Mouse (Mus musculus): ENCODE data around the gene Lfng. TPM values are rescaled to one million over a fixed set of nuclear protein-coding genes. Genes with fewer than 3 reads are reported as not detected.

Gene Lfng
- polyA plus RNA-seq, 1 experiment from 2014 or later, result 3.5 TPM

GRCm38 (mm10) chr5:140644263-140644662 lies 37.1 kb downstream of the Lfng start:
- Histone ChIP-seq H3K27me3 (replicated peaks) (no peaks in the 10 kb centered on the region), H3K4me1 (peaks cover 88% of the 10 kb centered on the region), H3K27ac (replicated peaks) (peak overlapping the region; percentile 69; the same call in 1 of the 2 replicates)

GRCm38 (mm10) chr5:140644702-140645201 lies 37.6 kb downstream of the Lfng start:
- Histone ChIP-seq H3K9ac (no peak overlapping the region; the same call in 1 of the 2 replicates), H3K36me3 (peaks cover 43% of the 10 kb centered on the region), H3K9me3 (no peaks in the 10 kb centered on the region), H3K4me1 (peaks cover 89% of the 10 kb centered on the region), H3K27ac (replicated peaks) (peak overlapping the region; percentile 69), H3K27me3 (replicated peaks) (no peaks in the 10 kb centered on the region), H3K4me2 (peak overlapping the region; percentile 87), H3K4me3 (peak overlapping the region; percentile 5; the same call in 1 of the 2 replicates)
- WGBS, result 52% methylated on average over 15 of the region's 15 CpGs
- ATAC-seq (ENCODE audit: extremely low read depth, insufficient number of reproducible peaks, low FRiP score, low TSS enrichment), result no peak

More at GRCm38 (mm10) chr5:140644263-140644662, 37.1 kb downstream of the Lfng start:
- Histone ChIP-seq H3K9ac (no peak overlapping the region), H3K9me3 (no peaks in the 10 kb centered on the region), H3K4me2 (peak overlapping the region; percentile 87), H3K4me3 (peak overlapping the region; percentile 5; the same call in 1 of the 2 replicates), H3K36me3 (peaks cover 48% of the 10 kb centered on the region)
- whole genome bisulfite sequencing, result 81% methylated on average over 6 of the region's 6 CpGs
- no peak for ATAC-seq (ENCODE audit: extremely low read depth, insufficient number of reproducible peaks, low FRiP score, low TSS enrichment)

GRCm38 (mm10) chr5:140645454-140645853 lies 38.3 kb downstream of the Lfng start:
- H3K4me2 ChIP-seq, result peak overlapping the region; percentile 87
- no peaks in the 10 kb centered on the region for H3K9me3 ChIP-seq
- ATAC-seq (ENCODE audit: extremely low read depth, insufficient number of reproducible peaks, low FRiP score, low TSS enrichment), result no peak
- H3K27me3 ChIP-seq (replicated peaks), result no peaks in the 10 kb centered on the region
- H3K27ac ChIP-seq (replicated peaks), result peak overlapping the region; percentile 69
- WGBS, result 68% methylated on average over 4 of the region's 4 CpGs
- peak overlapping the region; percentile 95 for H3K9ac ChIP-seq
- 0 out of 2 replicates have a peak overlapping the region, but pooled peaks have one; percentile 5 for H3K4me3 ChIP-seq
- peaks cover 87% of the 10 kb centered on the region for H3K4me1 ChIP-seq
- H3K36me3 ChIP-seq, result peaks cover 38% of the 10 kb centered on the region

GRCm38 (mm10) chr5:140646171-140646570 lies 39.1 kb downstream of the Lfng start:
- no peaks in the 10 kb centered on the region for H3K27me3 ChIP-seq (replicated peaks)
- H3K4me1 ChIP-seq, result peaks cover 84% of the 10 kb centered on the region
- H3K4me2 ChIP-seq, result peak overlapping the region; percentile 87
- H3K36me3 ChIP-seq, result peaks cover 38% of the 10 kb centered on the region
- H3K4me3 ChIP-seq, result peak overlapping the region; percentile 75; the same call in 1 of the 2 replicates
- ATAC-seq (ENCODE audit: extremely low read depth, insufficient number of reproducible peaks, low FRiP score, low TSS enrichment), result no peak
- WGBS, result 91% methylated on average over 6 of the region's 6 CpGs
- peak overlapping the region; percentile 96; the same call in 1 of the 2 replicates for H3K27ac ChIP-seq (replicated peaks)
- peak overlapping the region; percentile 95 for H3K9ac ChIP-seq
- no peaks in the 10 kb centered on the region for H3K9me3 ChIP-seq

- Histone ChIP-seq H3K9ac (peak overlapping the region; percentile 95), H3K9me3 (no peaks in the 10 kb centered on the region), H3K27ac (replicated peaks) (peak overlapping the region; percentile 96), H3K4me3 (peak overlapping the region; percentile 75), H3K4me2 (peak overlapping the region; percentile 87), H3K36me3 (peaks cover 38% of the 10 kb centered on the region), H3K27me3 (replicated peaks) (no peaks in the 10 kb centered on the region), H3K4me1 (peaks cover 77% of the 10 kb centered on the region)
- 57% methylated on average over 13 of the region's 13 CpGs for WGBS
- no peak for ATAC-seq (ENCODE audit: extremely low read depth, insufficient number of reproducible peaks, low FRiP score, low TSS enrichment)
Observed at GRCm38 (mm10) chr5:140647031-140647760, 40.1 kb downstream of the Lfng start.

GRCm38 (mm10) chr5:140647821-140648518 lies 40.9 kb downstream of the Lfng start:
- H3K27ac ChIP-seq (replicated peaks), result peak overlapping the region; percentile 96
- peak overlapping the region; percentile 75 for H3K4me3 ChIP-seq
- H3K27me3 ChIP-seq (replicated peaks), result no peaks in the 10 kb centered on the region
- peaks cover 77% of the 10 kb centered on the region for H3K4me1 ChIP-seq
- H3K36me3 ChIP-seq, result peaks cover 38% of the 10 kb centered on the region
- peak overlapping the region; percentile 87 for H3K4me2 ChIP-seq
- whole genome bisulfite sequencing, result 4% methylated on average over 13 of the region's 13 CpGs
- no peaks in the 10 kb centered on the region for H3K9me3 ChIP-seq
- peak overlapping the region; percentile 95 for H3K9ac ChIP-seq
- peak; percentile 3; the same call in 1 of the 2 replicates for ATAC-seq (ENCODE audit: extremely low read depth, insufficient number of reproducible peaks, low FRiP score, low TSS enrichment)

GRCm38 (mm10) chr5:140648519-140649100 lies 41.5 kb downstream of the Lfng start, which contains the start of gene Ttyh3:
Ttyh3 (minus strand) TSS chr5:140649031.
- peaks cover 75% of the 10 kb centered on the region for H3K4me1 ChIP-seq

GRCm38 (mm10) chr5:140649101-140649667 lies 42.1 kb downstream of the Lfng start:
- Histone ChIP-seq H3K27me3 (replicated peaks) (no peaks in the 10 kb centered on the region), H3K4me2 (peak overlapping the region; percentile 87), H3K9ac (peak overlapping the region; percentile 73), H3K9me3 (no peaks in the 10 kb centered on the region), H3K4me1 (peaks cover 72% of the 10 kb centered on the region), H3K4me3 (peak overlapping the region; percentile 75), H3K27ac (replicated peaks) (peak overlapping the region; percentile 67), H3K36me3 (peaks cover 26% of the 10 kb centered on the region)
- ATAC-seq (ENCODE audit: extremely low read depth, insufficient number of reproducible peaks, low FRiP score, low TSS enrichment), result peak; percentile 90
- 2% methylated on average over 26 of the region's 26 CpGs for WGBS

More at GRCm38 (mm10) chr5:140648519-140649100, 41.5 kb downstream of the Lfng start, which contains the start of gene Ttyh3:
- ATAC-seq (ENCODE audit: extremely low read depth, insufficient number of reproducible peaks, low FRiP score, low TSS enrichment), result no peak; the same call in 1 of the 2 replicates
- WGBS, result under 1% methylated on average over 44 of the region's 62 CpGs
- H3K9ac ChIP-seq, result peak within 1 kb of the TSS; percentile 95
- H3K36me3 ChIP-seq, result peaks cover 32% of the 10 kb centered on the region
- peak within 1 kb of the TSS; percentile 75 for H3K4me3 ChIP-seq
- H3K9me3 ChIP-seq, result no peaks in the 10 kb centered on the region
- H3K4me2 ChIP-seq, result peak within 1 kb of the TSS; percentile 87
- H3K27me3 ChIP-seq (replicated peaks), result no peaks in the 10 kb centered on the region
- H3K27ac ChIP-seq (replicated peaks), result peak within 1 kb of the TSS; percentile 96

GRCm38 (mm10) chr5:140649881-140650414 lies 42.8 kb downstream of the Lfng start:
- Histone ChIP-seq H3K27ac (replicated peaks) (peak overlapping the region; percentile 67; the same call in 1 of the 2 replicates), H3K9ac (peak overlapping the region; percentile 73), H3K4me2 (peak overlapping the region; percentile 87)

GRCm38 (mm10) chr5:140651231-140651630 lies 44.1 kb downstream of the Lfng start:
- Histone ChIP-seq H3K27ac (replicated peaks) (no peak overlapping the region), H3K4me3 (no peak overlapping the region), H3K9me3 (no peaks in the 10 kb centered on the region), H3K27me3 (replicated peaks) (no peaks in the 10 kb centered on the region), H3K9ac (no peak overlapping the region), H3K4me1 (peaks cover 52% of the 10 kb centered on the region), H3K36me3 (peaks cover 8% of the 10 kb centered on the region), H3K4me2 (no peak overlapping the region)
- ATAC-seq (ENCODE audit: extremely low read depth, insufficient number of reproducible peaks, low FRiP score, low TSS enrichment), result no peak
- 76% methylated on average over 11 of the region's 11 CpGs for WGBS

More at GRCm38 (mm10) chr5:140649881-140650414, 42.8 kb downstream of the Lfng start:
- ATAC-seq (ENCODE audit: extremely low read depth, insufficient number of reproducible peaks, low FRiP score, low TSS enrichment), result no peak
- Histone ChIP-seq H3K4me1 (peaks cover 65% of the 10 kb centered on the region), H3K36me3 (peaks cover 19% of the 10 kb centered on the region), H3K27me3 (replicated peaks) (no peaks in the 10 kb centered on the region), H3K9me3 (no peaks in the 10 kb centered on the region), H3K4me3 (no peak overlapping the region)
- 72% methylated on average over 7 of the region's 7 CpGs for WGBS

Measured in heart, embryonic 13.5 days (tissue).